Mouse (Mus musculus): ENCODE data around the gene Rab27a. TPM values are rescaled to one million over a fixed set of nuclear protein-coding genes. Genes with fewer than 3 reads are reported as not detected.
A peak's percentile ranks its signal among the peaks of the same experiment; 100 is the strongest.
"Not testable (repeated sequence)": the region's sequence is repeated elsewhere in the genome, so short reads cannot be mapped to it uniquely, and the experiment has no call there.

Gene Rab27a
- total RNA-seq, 2 experiments from 2014 or later = 4.9 to 8.1 TPM

DNA sequence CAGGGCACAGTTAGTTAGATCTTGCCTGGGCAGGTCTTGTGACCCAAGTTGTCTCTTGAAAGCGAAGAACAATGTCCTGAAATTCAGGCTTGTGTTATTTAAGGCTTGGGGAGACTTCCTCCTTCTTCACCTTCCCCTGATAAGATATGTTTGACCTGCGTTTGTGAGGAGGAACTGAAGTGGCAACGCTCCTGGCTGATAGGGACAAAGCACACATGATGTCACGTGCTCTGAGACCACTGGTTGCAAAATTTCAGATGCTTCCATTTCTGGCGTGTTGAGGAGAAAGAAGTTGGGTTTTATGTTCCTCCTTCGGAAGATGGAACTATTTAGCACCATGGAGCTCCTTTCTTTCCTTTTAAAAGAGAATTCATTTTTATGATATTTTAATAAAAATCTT is 41.2 kb downstream of the Rab27a start:
- intact Hi-C loops (cut with DNase I) = no loop called here
- DNase-seq (ENCODE audit: low spot score in 2 of 2) = no peak

DNA sequence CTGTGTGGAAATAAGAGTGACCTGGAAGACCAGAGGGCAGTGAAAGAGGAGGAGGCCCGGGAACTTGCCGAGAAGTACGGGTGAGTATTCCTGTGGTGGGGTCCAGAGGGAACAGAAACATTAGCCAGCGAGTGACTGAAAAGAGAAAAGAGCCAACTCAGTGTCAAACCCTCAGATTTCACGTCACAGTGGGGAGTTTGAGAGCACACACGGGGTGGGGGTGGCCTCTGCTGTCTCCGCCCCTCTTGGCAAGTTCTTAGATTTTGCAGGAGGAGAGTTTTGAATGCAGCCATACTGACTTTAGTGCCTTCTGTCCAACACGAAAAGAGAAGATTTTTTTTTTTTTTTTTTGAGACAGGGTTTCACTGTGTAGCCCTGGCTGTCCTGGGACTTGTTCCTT is 42.5 kb downstream of the Rab27a start:
- intact Hi-C loops (cut with DNase I) = no loop called here
- DNase-seq (ENCODE audit: low spot score in 2 of 2) = no peak

DNA sequence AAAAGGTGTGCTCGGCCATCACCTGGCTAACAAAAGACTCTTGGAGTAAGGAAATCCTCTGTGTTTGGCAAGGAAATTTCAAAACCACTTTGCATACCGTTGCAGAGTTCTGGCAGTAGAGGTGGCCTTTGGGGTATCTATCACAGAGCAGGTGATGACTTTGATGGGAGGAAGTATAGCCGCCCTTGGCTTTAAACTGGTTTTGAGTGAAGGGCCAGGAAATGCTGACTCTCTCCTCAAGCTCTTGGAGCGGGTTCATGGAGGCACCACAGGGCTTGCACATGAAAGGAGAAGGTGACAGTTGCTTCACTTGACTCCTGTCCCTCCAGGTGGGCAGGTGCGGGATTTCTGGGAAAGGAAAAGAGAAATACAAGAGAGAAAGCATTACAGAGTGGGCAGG is 42.9 kb downstream of the Rab27a start:
- no peak for DNase-seq (ENCODE audit: low spot score in 2 of 2)
- intact Hi-C loops (cut with DNase I) = no loop called here

DNA sequence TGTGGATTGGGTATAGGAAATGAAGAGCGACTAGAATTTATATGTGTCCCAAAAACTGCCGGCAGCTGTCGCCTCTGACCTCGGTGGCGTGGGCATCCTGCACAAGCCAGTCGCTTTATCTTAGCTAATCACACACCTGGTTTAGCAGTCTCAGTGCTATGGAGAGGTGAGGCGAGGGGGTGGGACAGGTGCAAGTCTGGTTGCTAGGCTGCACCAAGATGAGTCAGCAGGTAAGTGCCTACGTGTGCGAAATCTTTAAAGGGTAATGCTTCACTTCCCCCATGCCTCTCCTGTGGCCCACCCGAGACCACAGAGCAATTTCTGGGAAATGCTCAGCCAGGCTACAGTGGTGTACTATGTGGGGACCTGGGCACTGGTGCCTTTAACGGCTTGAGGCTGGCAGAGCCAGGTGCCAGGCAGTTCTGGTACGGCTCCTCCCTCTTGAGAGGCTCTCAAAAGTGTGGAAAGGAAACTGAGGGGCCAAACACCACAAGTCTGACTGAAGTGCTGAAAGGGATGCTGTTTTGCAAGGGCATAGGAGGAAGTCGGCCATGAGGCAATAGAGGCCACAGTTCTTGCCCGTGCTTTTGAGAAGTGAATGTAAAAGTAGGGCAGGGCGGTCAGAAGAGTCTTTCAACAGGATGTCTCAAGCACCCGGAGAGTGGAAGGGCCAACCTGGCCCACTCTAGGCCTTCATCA is 44.7 kb downstream of the Rab27a start:
- intact Hi-C loops (cut with DNase I) = no loop called here
- peak; percentile 25 to 27 for DNase-seq (ENCODE audit: low spot score in 2 of 2)

DNA sequence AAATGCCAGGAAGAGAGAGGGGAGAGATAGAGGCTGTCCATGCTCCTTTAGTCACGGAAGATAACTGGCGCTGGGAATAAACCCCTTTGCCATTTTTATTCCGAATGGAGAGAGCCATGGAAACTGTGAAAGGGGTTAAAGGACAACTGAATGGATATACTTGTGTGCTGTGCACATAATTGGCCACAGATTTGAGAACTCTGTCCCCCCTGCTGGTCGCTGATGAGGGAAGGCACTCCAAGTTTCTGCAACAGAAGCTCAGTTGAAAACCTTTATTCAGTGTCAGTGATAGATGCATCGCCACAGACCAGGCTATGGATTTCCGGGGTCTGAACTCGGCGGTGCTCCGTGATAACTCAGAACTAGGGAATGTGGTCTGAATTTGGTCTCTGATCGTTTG is 45.5 kb downstream of the Rab27a start:
- intact Hi-C loops (cut with DNase I) = loop anchor here (2.0 to 10.0 kb wide), 3 partner anchors 63 to 325 kb away; no protein-coding TSS in a partner anchor
- DNase-seq (ENCODE audit: low spot score in 2 of 2) = no peak

DNA sequence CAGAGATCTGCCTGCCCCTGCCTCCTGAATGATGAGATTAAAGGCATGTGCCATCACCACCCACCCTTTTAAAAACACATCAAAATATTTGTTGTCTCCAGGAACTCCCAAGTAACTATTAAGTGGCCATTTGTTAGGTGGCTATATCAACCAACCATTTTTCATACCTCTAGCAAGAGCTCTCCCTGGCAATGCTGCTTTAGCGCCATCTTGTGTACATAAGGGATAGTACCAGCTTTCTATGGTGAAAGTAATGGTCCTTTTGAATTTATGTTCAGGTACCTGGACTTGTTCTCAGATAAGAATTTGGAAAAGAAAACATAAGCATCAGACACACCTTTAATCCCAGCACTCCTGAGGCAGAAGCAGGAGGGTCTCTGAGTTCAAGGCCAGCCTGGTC is 47.1 kb downstream of the Rab27a start:
- peak; percentile 45 to 61 for DNase-seq (ENCODE audit: low spot score in 2 of 2)

DNA sequence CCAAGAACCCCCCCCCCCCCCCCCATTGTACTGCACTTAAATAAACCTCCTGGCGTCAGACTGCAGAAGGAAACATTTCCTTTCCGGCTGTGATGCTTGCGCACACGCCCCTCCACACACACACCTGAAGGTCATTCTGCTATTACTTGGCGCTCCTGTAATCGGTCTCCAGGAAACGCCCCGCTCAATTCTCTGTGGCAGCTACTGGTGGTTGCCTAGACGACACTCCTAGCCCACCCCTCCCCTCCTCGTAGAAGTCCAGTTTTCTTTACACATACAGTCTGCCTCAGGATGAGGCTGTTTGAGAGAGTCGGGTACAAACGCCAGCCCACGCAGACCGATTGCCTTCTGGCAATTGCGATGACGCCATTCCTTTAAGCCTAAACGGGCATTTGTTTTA is 49.9 kb downstream of the Rab27a start:
- intact Hi-C loops (cut with DNase I) = loop anchor here (5.0 to 10.0 kb wide), 2 partner anchors 67 to 330 kb away; no protein-coding TSS in a partner anchor
- peak in 1 of 2 experiments; percentile 47 for DNase-seq (ENCODE audit: low spot score in 2 of 2)

More for the DNA sequence above, 47.1 kb downstream of the Rab27a start:
- intact Hi-C loops (cut with DNase I) = loop anchor here (1.0 to 10.0 kb wide), 4 partner anchors 47 to 327 kb away; partner anchors contain the start of gene Rab27a

DNA sequence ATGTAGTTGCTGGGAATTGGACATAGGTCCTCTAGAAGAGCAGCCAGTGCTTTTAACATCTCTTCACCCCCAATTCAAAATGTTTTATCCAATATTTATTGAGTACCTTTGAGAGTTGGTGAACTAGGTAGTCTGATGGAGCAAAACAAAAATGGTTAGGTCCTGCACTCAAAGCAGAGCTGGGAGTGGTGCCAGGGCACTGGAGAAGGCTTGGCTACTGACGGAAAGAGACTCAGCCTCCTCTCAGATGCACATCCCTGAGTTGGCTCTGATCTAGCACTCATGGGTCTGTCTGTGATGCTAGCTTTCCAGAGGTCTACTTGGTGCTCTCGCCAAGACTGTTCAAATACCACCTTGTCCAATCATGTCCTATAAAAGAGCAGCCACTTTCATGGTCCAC is 53.2 kb downstream of the Rab27a start:
- intact Hi-C loops (cut with DNase I) = loop anchor here (10.0 kb wide), 1 partner anchor 333 kb away; no protein-coding TSS in a partner anchor
- no peak for DNase-seq (ENCODE audit: low spot score in 2 of 2)

DNA sequence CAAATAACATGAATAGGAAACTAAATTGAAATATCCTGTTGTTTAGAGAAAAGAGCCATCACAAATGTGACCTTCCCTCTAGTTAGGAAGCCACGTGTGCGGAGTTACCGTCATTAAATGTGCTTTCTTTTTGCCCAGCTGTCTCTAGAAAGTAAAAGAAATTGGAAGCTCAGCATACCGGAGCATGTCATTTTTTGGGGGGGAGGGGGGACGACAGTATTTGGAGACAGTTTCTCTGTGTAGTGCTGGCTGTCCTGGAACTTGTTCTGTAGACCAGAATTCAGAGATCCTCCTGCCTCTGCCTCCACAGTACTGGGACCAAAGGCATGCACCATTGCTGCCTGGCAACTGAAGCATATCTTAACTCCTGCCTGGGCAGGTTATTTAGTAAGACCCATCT is 56.9 kb downstream of the Rab27a start, which contains the start of gene Khdc3:
Gene Khdc3, plus strand, starts transcription at position 301 of the 400 bp plus-strand sequence.
- DNase-seq (ENCODE audit: low spot score in 2 of 2) = no peak

DNA sequence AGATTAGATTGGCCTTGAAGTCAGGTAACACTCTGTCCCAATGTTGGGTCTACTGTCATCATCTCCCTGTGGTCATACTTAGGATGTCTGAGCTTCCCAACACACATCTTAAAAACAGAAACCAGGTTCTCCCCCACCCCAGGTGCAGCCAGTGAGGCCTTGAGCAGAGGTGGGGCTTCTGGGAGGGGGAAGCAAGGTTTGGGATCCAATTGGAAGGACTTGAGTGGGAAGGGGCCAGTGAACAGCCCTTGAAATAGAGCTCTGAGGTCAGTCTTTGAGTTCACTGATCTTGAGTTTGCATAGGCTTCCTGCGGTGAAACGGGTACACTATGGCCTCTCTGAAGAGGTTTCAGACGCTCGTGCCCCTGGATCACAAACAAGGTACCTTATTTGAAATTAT is 57.5 kb downstream of the Rab27a start, which contains the start of gene Gm20509:
Gene Gm20509, plus strand, starts transcription at position 290 of the 400 bp plus-strand sequence.
- no peak for DNase-seq (ENCODE audit: low spot score in 2 of 2)
- intact Hi-C loops (cut with DNase I) = no loop called here

More for the DNA sequence above, 56.9 kb downstream of the Rab27a start, which contains the start of gene Khdc3:
- intact Hi-C loops (cut with DNase I) = no loop called here

DNA sequence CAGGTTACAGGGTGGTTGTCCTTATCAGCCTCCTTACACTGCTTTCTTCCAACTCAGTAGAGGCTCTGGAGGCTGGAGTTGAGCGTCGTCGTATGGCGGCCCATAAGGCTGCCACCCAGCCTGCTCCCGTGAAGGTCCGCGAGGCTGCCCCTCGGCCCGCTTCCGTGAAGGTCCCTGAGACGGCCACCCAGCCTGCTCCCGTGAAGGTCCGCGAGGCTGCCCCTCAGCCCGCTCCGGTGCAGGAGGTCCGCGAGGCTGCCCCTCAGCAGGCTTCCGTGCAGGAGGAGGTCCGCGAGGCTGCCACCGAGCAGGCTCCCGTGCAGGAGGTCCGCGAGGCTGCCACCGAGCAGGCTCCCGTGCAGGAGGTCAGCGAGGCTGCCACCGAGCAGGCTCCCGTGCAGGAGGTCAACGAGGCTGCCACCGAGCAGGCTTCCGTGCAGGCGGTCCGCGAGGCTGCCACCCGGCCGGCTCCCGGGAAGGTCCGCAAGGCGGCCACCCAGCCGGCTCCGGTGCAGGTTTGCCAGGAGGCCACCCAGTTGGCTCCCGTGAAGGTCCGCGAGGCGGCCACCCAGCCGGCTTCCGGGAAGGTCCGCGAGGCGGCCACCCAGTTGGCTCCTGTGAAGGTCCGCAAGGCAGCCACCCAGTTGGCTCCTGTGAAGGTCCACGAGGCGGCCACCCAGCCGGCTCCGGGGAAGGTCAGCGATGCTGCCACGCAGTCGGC is 58.7 kb downstream of the Rab27a start:
- intact Hi-C loops (cut with DNase I) = no loop called here
- DNase-seq (ENCODE audit: low spot score in 2 of 2) = peak in 1 of 2 experiments; percentile 9

DNA sequence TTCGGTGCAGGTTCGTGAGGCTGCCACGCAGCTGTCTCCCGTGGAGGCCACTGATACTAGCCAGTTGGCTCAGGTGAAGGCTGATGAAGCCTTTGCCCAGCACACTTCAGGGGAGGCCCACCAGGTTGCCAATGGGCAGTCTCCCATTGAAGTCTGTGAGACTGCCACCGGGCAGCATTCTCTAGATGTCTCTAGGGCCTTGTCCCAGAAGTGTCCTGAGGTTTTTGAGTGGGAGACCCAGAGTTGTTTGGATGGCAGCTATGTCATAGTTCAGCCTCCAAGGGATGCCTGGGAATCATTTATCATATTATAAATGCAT is 59.2 kb downstream of the Rab27a start:
- intact Hi-C loops (cut with DNase I) = no loop called here
- DNase-seq (ENCODE audit: low spot score in 2 of 2) = no peak

DNA sequence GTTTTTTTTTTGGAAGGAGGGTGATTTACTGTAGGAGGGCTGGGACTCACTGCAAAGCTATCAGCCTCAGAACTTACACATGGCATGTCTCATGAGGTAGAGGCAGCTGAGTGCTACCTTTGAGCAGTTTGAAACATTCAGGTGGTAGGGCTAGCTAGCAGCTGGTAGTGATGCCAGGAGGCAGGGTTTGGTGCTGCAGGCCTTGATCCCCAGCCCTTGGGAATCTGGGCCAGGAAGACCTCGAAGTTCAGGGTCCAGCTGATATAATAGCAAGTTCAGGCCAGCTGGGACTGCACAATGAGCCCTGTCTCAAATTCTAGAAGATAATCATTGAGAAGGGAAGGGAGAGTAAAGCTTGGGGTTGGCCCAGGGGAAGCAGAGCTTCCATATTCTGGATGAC is 60.5 kb downstream of the Rab27a start:
- DNase-seq (ENCODE audit: low spot score in 2 of 2) = no peak
- intact Hi-C loops (cut with DNase I) = no loop called here

DNA sequence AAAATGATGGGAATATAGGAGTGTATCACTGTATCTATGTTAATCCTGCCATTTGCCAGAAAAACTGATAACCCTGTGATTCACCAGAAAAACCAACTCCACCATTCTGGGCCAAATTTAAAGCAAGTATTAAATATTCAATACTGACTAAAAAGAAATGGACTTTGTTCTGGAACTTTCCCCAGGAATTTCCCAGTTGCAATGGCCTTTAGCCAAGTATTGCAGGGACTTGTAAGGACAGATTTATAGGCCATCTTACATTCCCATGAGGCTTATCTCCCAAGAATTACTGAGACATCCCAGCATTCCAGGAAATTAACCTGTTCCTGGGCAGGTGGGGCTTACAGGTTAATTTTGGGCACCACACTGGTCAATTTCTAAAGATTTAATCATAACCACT is 61.1 kb downstream of the Rab27a start:
- intact Hi-C loops (cut with DNase I) = no loop called here
- DNase-seq (ENCODE audit: low spot score in 2 of 2) = no peak

DNA sequence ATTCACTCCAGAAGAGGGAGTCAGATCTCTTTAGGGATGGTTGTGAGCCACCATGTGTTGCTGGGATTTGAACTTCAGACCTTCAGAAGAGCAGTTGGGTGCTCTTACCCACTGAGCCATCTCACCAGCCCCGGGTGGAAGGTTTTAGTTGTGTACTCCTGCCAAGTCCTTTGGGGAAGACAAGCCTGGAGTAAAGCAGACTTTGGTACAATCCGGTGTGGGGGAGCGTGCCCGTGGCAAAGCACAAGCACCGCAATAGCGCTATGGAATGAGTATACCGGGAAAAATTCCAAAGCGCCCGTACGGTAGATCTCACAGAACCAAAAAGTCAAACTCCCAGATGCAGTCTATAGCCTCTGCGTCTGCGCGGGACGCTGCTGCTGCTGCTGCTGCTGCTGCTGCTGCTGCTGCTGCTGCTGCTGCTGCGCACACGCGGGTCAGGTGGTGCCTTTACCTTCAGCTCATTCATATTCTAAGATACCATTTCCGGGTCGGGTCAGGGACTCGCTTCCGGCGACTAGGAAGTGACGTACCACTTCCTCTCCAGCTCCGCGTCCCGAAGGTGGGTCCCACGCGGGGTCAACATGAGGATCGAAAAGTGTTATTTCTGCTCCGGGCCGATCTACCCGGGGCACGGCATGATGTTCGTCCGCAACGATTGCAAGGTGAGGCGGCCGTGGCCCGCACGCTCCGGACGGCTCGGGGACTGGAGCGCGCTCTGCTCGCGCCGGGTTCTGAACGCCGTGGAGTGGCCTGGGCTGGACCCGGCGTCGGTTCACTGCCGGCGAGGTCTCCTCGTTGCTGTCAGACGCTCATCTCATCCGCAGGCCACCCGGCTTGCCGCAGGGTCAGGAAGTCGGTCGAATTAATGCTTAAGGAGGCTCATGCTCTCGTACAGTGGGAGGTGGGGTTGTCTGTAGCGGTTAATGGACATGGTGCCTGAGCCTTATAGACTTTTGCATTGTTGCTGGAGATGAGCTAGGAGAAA is 68.6 kb downstream of the Rab27a start, which contains the start of gene Rsl24d1:
Gene Rsl24d1, plus strand, starts transcription at position 508 of the 988 bp plus-strand sequence.
- peak; percentile 93 to 98 for DNase-seq (ENCODE audit: low spot score in 2 of 2)
- intact Hi-C loops (cut with DNase I) = no loop called here

DNA sequence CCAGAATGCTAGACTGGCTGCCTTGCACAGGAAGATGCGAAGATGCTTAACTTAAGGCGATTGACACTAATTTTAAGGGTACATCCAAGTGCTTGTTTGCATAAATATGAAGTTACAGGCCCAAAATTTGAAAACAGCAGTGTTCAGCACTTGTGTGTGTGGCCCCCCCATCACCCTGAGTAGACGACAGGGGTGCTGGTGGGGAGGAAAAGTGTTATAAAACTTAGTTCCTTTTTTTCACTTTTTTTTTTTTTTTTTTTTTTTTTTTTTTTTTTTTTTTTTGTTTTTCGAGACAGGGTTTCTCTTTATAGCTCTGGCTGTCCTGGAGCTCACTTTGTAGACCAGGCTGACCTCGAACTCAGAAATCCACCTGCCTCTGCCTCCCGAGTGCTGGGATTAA is 72.0 kb downstream of the Rab27a start:
- DNase-seq (ENCODE audit: low spot score in 2 of 2); intact Hi-C loops (cut with DNase I): not testable (repeated sequence)

DNA sequence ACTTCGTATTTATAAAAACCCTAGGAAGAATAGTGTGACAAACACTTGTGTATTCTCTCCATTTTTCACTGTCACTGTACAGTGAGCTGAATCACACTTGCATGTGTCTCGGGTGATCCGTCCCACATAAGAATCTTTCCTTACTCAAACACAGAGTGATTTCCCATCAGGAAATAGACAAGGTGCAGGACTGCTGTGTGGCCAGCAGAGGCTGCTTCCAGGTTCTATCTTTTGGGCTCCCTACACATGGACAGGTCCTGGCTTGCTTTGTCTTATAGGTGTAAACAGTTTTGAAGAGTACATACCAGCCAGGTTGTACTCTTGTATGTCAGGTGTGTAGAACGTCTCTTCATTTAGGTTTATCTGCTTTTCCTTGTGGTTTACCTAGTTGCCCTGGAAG is 73.4 kb downstream of the Rab27a start:
- intact Hi-C loops (cut with DNase I) = no loop called here

DNA sequence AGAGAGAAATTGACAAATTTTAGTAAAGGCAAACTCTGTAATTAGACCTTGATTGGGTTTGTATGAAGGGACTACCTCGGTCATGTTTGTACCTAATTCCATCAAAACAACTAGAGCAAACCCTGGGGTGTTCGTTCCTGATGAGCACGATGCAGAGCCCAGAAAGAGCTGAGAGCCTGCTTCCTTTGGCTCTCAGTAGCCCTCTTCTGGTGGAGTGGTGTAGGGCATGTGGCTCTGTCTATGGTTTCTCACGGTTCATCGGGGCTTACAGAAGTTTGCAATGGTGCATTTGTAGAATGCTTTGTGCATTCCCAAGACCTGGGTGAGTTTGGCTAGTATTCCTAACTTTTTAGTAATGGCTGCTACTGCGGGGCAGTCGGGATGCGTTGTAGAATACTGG is 77.1 kb downstream of the Rab27a start:
- DNase-seq (ENCODE audit: low spot score in 2 of 2) = peak; percentile 32 to 35
- intact Hi-C loops (cut with DNase I) = no loop called here

More for the DNA sequence above, 73.4 kb downstream of the Rab27a start:
- DNase-seq (ENCODE audit: low spot score in 2 of 2) = no peak

DNA sequence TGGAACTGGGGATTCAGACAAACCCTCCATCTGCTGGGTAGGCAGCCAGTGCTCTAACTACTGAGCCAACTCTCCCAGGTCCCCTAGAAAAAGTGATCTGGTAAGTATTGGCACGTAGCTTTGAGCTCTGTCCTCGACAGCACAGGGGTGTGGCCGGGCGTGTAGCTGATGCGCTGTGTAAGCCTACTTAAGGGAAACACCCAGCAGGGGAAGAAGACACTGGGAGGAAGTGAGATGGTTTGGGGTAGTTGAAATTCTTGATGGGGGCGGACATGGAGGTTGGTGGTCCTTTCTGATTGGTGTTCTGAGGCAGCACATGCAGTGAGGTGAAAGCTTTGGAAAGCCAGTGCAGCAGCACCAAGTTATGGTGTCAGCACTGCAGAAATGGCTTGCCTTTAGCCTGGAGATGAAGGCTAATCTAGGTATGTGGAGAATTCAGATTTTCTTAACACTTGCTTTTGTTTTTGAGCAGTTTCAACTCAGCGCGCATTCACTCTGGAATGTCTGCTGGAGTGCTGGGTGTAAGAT is 80.5 kb downstream of the Rab27a start:
- intact Hi-C loops (cut with DNase I) = no loop called here
- DNase-seq (ENCODE audit: low spot score in 2 of 2) = no peak
